Mouse (Mus musculus) heart, embryonic 13.5 days (tissue): ENCODE results near the gene Nlrp1a. TPM values are rescaled to one million over a fixed set of nuclear protein-coding genes. Genes with fewer than 3 reads are reported as not detected.

Experiments
- ATAC-seq: fragments of 200-750 bp; cut with Nextera tagmentation; 2 replicates; pipeline ENCODE4 v1.8.0; 2017; ENCODE audit warnings: moderate TSS enrichment; ENCODE audit not compliant: insufficient number of reproducible peaks, low FRiP score, low TSS enrichment; ENCODE audit errors: extremely low read depth
- H3K27ac ChIP-seq: fragments of 300-500 bp; sonication (generic); replicated peaks from 2 replicates; pipeline ENCODE4 v1.5.1; 2015; ENCODE audit warnings: moderate library complexity, mild to moderate bottlenecking, inconsistent platforms
- H3K27me3 ChIP-seq: fragments of 300-500 bp; sonication (generic); replicated peaks from 2 replicates; pipeline ENCODE4 v1.6.1; 2015; ENCODE audit warnings: mild to moderate bottlenecking, inconsistent platforms
- H3K36me3 ChIP-seq: fragments of 300-500 bp; sonication (generic); 2 replicates; pipeline ENCODE4 v1.6.1; 2015; ENCODE audit warnings: mild to moderate bottlenecking, inconsistent platforms
- H3K4me1 ChIP-seq: fragments of 300-500 bp; sonication (generic); 2 replicates; pipeline ENCODE4 v1.6.1; 2015; ENCODE audit warnings: inconsistent platforms
- H3K4me2 ChIP-seq: fragments of 300-500 bp; sonication (generic); 2 replicates; pipeline ENCODE4 v1.6.1; 2015; ENCODE audit warnings: inconsistent platforms, mild to moderate bottlenecking, moderate library complexity
- H3K4me3 ChIP-seq: fragments of 300-500 bp; sonication (generic); 2 replicates; pipeline ENCODE4 v1.5.1; 2015; ENCODE audit warnings: moderate library complexity, mild to moderate bottlenecking, inconsistent platforms
- H3K9ac ChIP-seq: fragments of 300-500 bp; sonication (generic); 2 replicates; pipeline ENCODE4 v1.6.1; 2015; ENCODE audit warnings: inconsistent platforms, mild to moderate bottlenecking, moderate library complexity
- H3K9me3 ChIP-seq: fragments of 300-500 bp; sonication (generic); 2 replicates; pipeline ENCODE4 v1.6.1; 2016; ENCODE audit warnings: inconsistent platforms
- WGBS: fragments of 180-500 bp; shearing (Covaris S2); methylation state at CpG from one replicate; pipeline ENCODE4 v1.1.7; 2015; ENCODE audit warnings: mixed read lengths; 5-methylcytosine and 5-hydroxymethylcytosine counted together
- polyA plus RNA-seq: library from polyadenylated mRNA; unstranded; fragments of >200 nt; fragmentation: Nextera tagmentation; extraction: Ambion mirVana; gene quantifications from 2 replicates; pipeline ENCODE4 v1.2.1, GENCODE M21; 2015

The Nlrp1a gene
- polyA plus RNA-seq = not detected in 2 replicates

GRCm38 (mm10) chr11:71144661-71145060 is at the start of gene Nlrp1a:
TSS of gene Nlrp1a (minus strand) at chr11:71144704.
- H3K9me3 ChIP-seq = no peaks in the 10 kb centered on the region
- no peaks in the 10 kb centered on the region for H3K4me1 ChIP-seq
- 59% methylated on average over 3 of the region's 3 CpGs for WGBS
- no peak within 1 kb of the TSS for H3K9ac ChIP-seq
- ATAC-seq = no peak
- H3K27me3 ChIP-seq = no peaks in the 10 kb centered on the region
- H3K36me3 ChIP-seq = no peaks in the 10 kb centered on the region
- no peak within 1 kb of the TSS for H3K4me2 ChIP-seq
- no peak within 1 kb of the TSS for H3K4me3 ChIP-seq
- H3K27ac ChIP-seq = no peak within 1 kb of the TSS

- no peak for ATAC-seq
- Histone ChIP-seq H3K36me3 (no peaks in the 10 kb centered on the region), H3K4me1 (no peaks in the 10 kb centered on the region), H3K4me2 (no peak overlapping the region), H3K9ac (no peak overlapping the region), H3K4me3 (no peak overlapping the region), H3K9me3 (no peaks in the 10 kb centered on the region), H3K27me3 (no peaks in the 10 kb centered on the region), H3K27ac (no peak overlapping the region)
- WGBS = 56% methylated on average over 1 of the region's 1 CpGs
These were observed 25.1 kb upstream of the Nlrp1a start for GRCm38 (mm10) chr11:71169633-71170032.

GRCm38 (mm10) chr11:71164139-71164538 is 19.6 kb upstream of the Nlrp1a start:
- no peak overlapping the region for H3K27ac ChIP-seq
- H3K9ac ChIP-seq = no peak overlapping the region
- no peaks in the 10 kb centered on the region for H3K27me3 ChIP-seq
- ATAC-seq = no peak
- no peaks in the 10 kb centered on the region for H3K36me3 ChIP-seq
- 44% methylated on average over 1 of the region's 1 CpGs for WGBS
- H3K4me2 ChIP-seq = no peak overlapping the region
- H3K4me1 ChIP-seq = no peaks in the 10 kb centered on the region
- H3K9me3 ChIP-seq = no peaks in the 10 kb centered on the region
- H3K4me3 ChIP-seq = no peak overlapping the region

- Histone ChIP-seq H3K4me2 (no peak overlapping the region), H3K27me3 (no peaks in the 10 kb centered on the region), H3K9me3 (no peaks in the 10 kb centered on the region), H3K4me3 (no peak overlapping the region), H3K27ac (no peak overlapping the region), H3K4me1 (no peaks in the 10 kb centered on the region), H3K9ac (no peak overlapping the region), H3K36me3 (no peaks in the 10 kb centered on the region)
- WGBS = 68% methylated on average over 3 of the region's 3 CpGs
- ATAC-seq = no peak
These were observed 15.1 kb upstream of the Nlrp1a start for GRCm38 (mm10) chr11:71159439-71160136.

GRCm38 (mm10) chr11:71155272-71155671 is 10.8 kb upstream of the Nlrp1a start:
- no peaks in the 10 kb centered on the region for H3K36me3 ChIP-seq
- no peaks in the 10 kb centered on the region for H3K27me3 ChIP-seq
- no peaks in the 10 kb centered on the region for H3K4me1 ChIP-seq
- no peaks in the 10 kb centered on the region for H3K9me3 ChIP-seq
- no peak for ATAC-seq
- 70% methylated on average over 1 of the region's 1 CpGs for WGBS
- H3K9ac ChIP-seq = no peak overlapping the region
- no peak overlapping the region for H3K4me2 ChIP-seq
- H3K4me3 ChIP-seq = no peak overlapping the region
- H3K27ac ChIP-seq = no peak overlapping the region

GRCm38 (mm10) chr11:71142031-71142430 is 2.5 kb downstream of the Nlrp1a start:
- H3K9ac ChIP-seq = no peak overlapping the region
- H3K4me1 ChIP-seq = no peaks in the 10 kb centered on the region
- no peak for ATAC-seq
- H3K9me3 ChIP-seq = no peaks in the 10 kb centered on the region
- H3K4me3 ChIP-seq = no peak overlapping the region
- H3K4me2 ChIP-seq = no peak overlapping the region
- 75% methylated on average over 1 of the region's 1 CpGs for WGBS
- no peak overlapping the region for H3K27ac ChIP-seq
- H3K27me3 ChIP-seq = no peaks in the 10 kb centered on the region
- H3K36me3 ChIP-seq = no peaks in the 10 kb centered on the region

- Histone ChIP-seq H3K4me3 (no peak overlapping the region), H3K9ac (no peak overlapping the region), H3K4me1 (no peaks in the 10 kb centered on the region), H3K9me3 (no peaks in the 10 kb centered on the region), H3K4me2 (no peak overlapping the region), H3K36me3 (no peaks in the 10 kb centered on the region), H3K27ac (no peak overlapping the region), H3K27me3 (no peaks in the 10 kb centered on the region)
- ATAC-seq = no peak
- WGBS = 71% methylated on average over 2 of the region's 2 CpGs
These were observed 37.4 kb downstream of the Nlrp1a start for GRCm38 (mm10) chr11:71107128-71107527.

GRCm38 (mm10) chr11:71106261-71107021 is 38.1 kb downstream of the Nlrp1a start:
- Histone ChIP-seq H3K4me3 (no peak overlapping the region), H3K4me2 (no peak overlapping the region), H3K9me3 (no peaks in the 10 kb centered on the region), H3K36me3 (no peaks in the 10 kb centered on the region), H3K27me3 (no peaks in the 10 kb centered on the region), H3K9ac (no peak overlapping the region), H3K27ac (no peak overlapping the region), H3K4me1 (no peaks in the 10 kb centered on the region)
- no peak for ATAC-seq

GRCm38 (mm10) chr11:71103931-71104330 is 40.6 kb downstream of the Nlrp1a start:
- no peak overlapping the region for H3K4me2 ChIP-seq
- no peaks in the 10 kb centered on the region for H3K4me1 ChIP-seq
- H3K9ac ChIP-seq = no peak overlapping the region
- ATAC-seq = no peak
- no peaks in the 10 kb centered on the region for H3K36me3 ChIP-seq
- no peak overlapping the region for H3K27ac ChIP-seq
- H3K9me3 ChIP-seq = no peaks in the 10 kb centered on the region
- H3K27me3 ChIP-seq = no peaks in the 10 kb centered on the region
- no peak overlapping the region for H3K4me3 ChIP-seq

- no peak overlapping the region for H3K4me2 ChIP-seq
- H3K4me3 ChIP-seq = no peak overlapping the region
- no peaks in the 10 kb centered on the region for H3K27me3 ChIP-seq
- H3K4me1 ChIP-seq = no peaks in the 10 kb centered on the region
- WGBS = 72% methylated on average over 1 of the region's 1 CpGs
- H3K36me3 ChIP-seq = no peaks in the 10 kb centered on the region
- H3K9me3 ChIP-seq = peaks cover 9% of the 10 kb centered on the region; the same call in 1 of the 2 replicates
- no peak overlapping the region for H3K9ac ChIP-seq
- no peak overlapping the region for H3K27ac ChIP-seq
- no peak for ATAC-seq
These were observed 68.2 kb downstream of the Nlrp1a start for GRCm38 (mm10) chr11:71076342-71076741.

GRCm38 (mm10) chr11:71052554-71052953 is 92.0 kb downstream of the Nlrp1a start:
- WGBS = 2% methylated on average over 1 of the region's 1 CpGs
- no peak for ATAC-seq

More at GRCm38 (mm10) chr11:71052554-71052953, 92.0 kb downstream of the Nlrp1a start:
- no peak overlapping the region for H3K4me3 ChIP-seq
- H3K9ac ChIP-seq = no peak overlapping the region
- no peak overlapping the region for H3K27ac ChIP-seq
- H3K9me3 ChIP-seq = no peaks in the 10 kb centered on the region
- H3K4me1 ChIP-seq = no peaks in the 10 kb centered on the region
- no peaks in the 10 kb centered on the region for H3K36me3 ChIP-seq
- H3K4me2 ChIP-seq = no peak overlapping the region
- H3K27me3 ChIP-seq = no peaks in the 10 kb centered on the region
